Mouse (Mus musculus) forebrain, embryonic 15.5 days (tissue): Measurements from ENCODE around the gene Gad2. TPM values are rescaled to one million over a fixed set of nuclear protein-coding genes. Genes with fewer than 3 reads are reported as not detected.

Experiments
- ATAC-seq: fragments of 200-750 bp; cut with Nextera tagmentation; replicated peaks from 2 replicates; pipeline ENCODE4 v1.8.0; 2017; ENCODE audit warnings: mild to moderate bottlenecking, moderate TSS enrichment, moderate library complexity
- H3K27ac ChIP-seq: fragments of 300-500 bp; sonication (generic); replicated peaks from 2 replicates; pipeline ENCODE4 v1.5.1; 2015; ENCODE audit warnings: mild to moderate bottlenecking, inconsistent platforms
- H3K27me3 ChIP-seq: fragments of 300-500 bp; sonication (generic); 2 replicates; pipeline ENCODE4 v1.6.1; 2015; ENCODE audit warnings: inconsistent platforms
- H3K36me3 ChIP-seq: fragments of 300-500 bp; sonication (generic); 2 replicates; pipeline ENCODE4 v1.6.1; 2015; ENCODE audit warnings: mild to moderate bottlenecking, inconsistent platforms
- H3K4me1 ChIP-seq: fragments of 300-500 bp; sonication (generic); 2 replicates; pipeline ENCODE4 v1.6.1; 2015; ENCODE audit warnings: inconsistent platforms
- H3K4me2 ChIP-seq: fragments of 300-500 bp; sonication (generic); replicated peaks from 2 replicates; pipeline ENCODE4 v1.6.1; 2015; ENCODE audit warnings: mild to moderate bottlenecking, inconsistent platforms
- H3K4me3 ChIP-seq: fragments of 300-500 bp; sonication (generic); 2 replicates; pipeline ENCODE4 v1.5.1; 2015; ENCODE audit warnings: mild to moderate bottlenecking, inconsistent platforms
- H3K9ac ChIP-seq: fragments of 300-500 bp; sonication (generic); replicated peaks from 2 replicates; pipeline ENCODE4 v1.6.1; 2015; ENCODE audit warnings: mild to moderate bottlenecking, inconsistent platforms
- H3K9me3 ChIP-seq: fragments of 300-500 bp; sonication (generic); 2 replicates; pipeline ENCODE4 v1.6.1; 2016; ENCODE audit warnings: inconsistent platforms
- WGBS: fragments of 180-500 bp; shearing (Covaris S2); methylation state at CpG from one replicate; pipeline ENCODE4 v1.1.7; 2015; ENCODE audit warnings: mixed read lengths; 5-methylcytosine and 5-hydroxymethylcytosine counted together
- polyA plus RNA-seq: library from polyadenylated mRNA; unstranded; fragments of >200 nt; fragmentation: Nextera tagmentation; extraction: Ambion mirVana; gene quantifications from 2 replicates; pipeline ENCODE4 v1.2.1, GENCODE M21; 2015

Gad2 gene
- polyA plus RNA-seq, 1 experiment from 2014 or later, result 78.2 TPM

DNA sequence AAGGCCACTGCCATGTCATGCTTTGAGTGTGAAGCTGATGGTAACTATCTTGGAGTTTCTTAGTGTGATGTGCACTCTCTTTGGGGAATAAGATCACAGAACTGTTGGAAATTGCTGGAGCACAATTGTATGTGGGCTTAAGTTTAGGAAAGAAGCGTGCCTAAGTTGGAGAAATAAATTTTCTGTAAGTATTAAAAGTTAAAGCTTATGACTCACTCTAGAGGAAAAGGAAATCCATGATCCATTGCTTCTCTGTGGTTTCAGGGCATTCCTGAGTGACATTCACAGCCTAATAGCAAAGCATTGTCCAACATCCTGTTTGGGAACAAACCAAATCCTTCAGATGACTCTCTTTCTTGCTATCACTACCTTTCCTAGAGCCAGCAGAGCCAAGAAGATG lies 49.3 kb downstream of the Gad2 start:
- 79% methylated on average over 1 of the region's 1 CpGs for WGBS
- H3K4me1 ChIP-seq, result no peaks in the 10 kb centered on the region
- H3K9ac ChIP-seq, result no peak overlapping the region
- no peaks in the 10 kb centered on the region for H3K9me3 ChIP-seq
- no peaks in the 10 kb centered on the region for H3K27me3 ChIP-seq
- no peak overlapping the region for H3K27ac ChIP-seq
- ATAC-seq, result no peak
- H3K36me3 ChIP-seq, result peaks cover 17% of the 10 kb centered on the region
- no peak overlapping the region for H3K4me3 ChIP-seq
- no peak overlapping the region for H3K4me2 ChIP-seq

DNA sequence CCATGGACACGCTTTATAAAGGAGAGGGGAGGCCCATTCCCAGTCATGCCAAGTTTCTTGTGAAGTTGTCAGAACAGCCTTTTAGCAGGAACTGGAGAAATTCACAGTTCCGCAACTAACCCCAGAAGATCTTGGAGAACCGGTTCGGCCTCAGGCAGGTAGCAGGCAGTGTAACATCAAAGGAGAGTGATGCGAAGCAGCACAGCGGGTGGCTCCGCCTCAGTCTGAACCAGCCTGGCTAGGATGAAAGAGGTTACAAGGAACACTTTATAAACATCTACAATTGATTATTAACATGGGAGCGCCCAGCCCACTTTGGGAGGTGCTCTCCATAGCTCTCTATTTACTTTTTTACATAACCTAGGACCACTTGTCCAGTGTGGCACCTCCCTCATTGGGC lies 55.1 kb downstream of the Gad2 start:
- no peak overlapping the region for H3K27ac ChIP-seq
- no peak for ATAC-seq
- H3K9ac ChIP-seq, result no peak overlapping the region
- no peaks in the 10 kb centered on the region for H3K9me3 ChIP-seq
- peaks cover 22% of the 10 kb centered on the region for H3K36me3 ChIP-seq
- WGBS, result 46% methylated on average over 8 of the region's 8 CpGs
- H3K4me1 ChIP-seq, result no peaks in the 10 kb centered on the region
- no peak overlapping the region for H3K4me3 ChIP-seq
- H3K27me3 ChIP-seq, result no peaks in the 10 kb centered on the region
- no peak overlapping the region for H3K4me2 ChIP-seq

DNA sequence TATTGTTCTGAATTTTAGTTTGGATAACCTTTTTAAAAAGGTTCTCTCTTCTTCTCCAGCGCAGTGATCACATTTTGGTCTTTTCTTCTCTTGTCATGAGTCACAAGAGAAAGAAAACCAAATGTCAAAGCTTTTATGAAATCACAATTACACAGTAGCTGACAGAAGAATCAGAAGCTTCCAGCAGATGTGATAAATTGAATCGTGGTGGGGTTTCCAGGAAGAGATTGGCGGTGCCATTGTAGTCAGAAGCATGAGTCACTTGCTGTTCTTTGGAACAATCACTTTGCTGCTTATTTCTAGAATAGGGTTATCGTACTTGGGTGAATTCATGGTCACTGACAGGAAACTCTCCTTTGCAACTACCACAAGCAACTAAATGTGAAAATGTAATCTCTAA lies 57.9 kb downstream of the Gad2 start:
- Histone ChIP-seq H3K9me3 (no peaks in the 10 kb centered on the region), H3K4me2 (no peak overlapping the region), H3K4me1 (no peaks in the 10 kb centered on the region), H3K27ac (no peak overlapping the region), H3K4me3 (no peak overlapping the region), H3K9ac (no peak overlapping the region), H3K36me3 (peaks cover 30% of the 10 kb centered on the region), H3K27me3 (no peaks in the 10 kb centered on the region)
- WGBS, result 51% methylated on average over 4 of the region's 4 CpGs
- no peak for ATAC-seq

DNA sequence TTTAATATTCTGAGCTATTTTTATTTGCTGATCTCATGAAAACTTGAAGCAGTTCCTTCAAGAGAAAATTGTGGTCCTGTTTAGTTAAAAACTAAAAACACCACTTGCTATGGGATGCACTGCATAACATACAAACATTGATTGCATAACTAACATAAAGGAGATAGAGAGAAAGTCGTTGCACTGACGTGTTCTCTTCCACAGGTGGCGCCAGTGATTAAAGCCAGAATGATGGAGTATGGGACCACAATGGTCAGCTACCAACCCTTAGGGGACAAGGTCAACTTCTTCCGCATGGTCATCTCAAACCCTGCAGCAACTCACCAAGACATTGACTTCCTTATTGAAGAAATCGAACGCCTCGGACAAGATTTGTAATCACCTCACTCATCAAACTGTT lies 68.0 kb downstream of the Gad2 start:
- no peak overlapping the region for H3K9ac ChIP-seq
- H3K27me3 ChIP-seq, result no peaks in the 10 kb centered on the region
- no peak overlapping the region for H3K4me3 ChIP-seq
- H3K4me1 ChIP-seq, result no peaks in the 10 kb centered on the region
- H3K4me2 ChIP-seq, result no peak overlapping the region
- H3K36me3 ChIP-seq, result peaks cover 34% of the 10 kb centered on the region
- no peak for ATAC-seq
- 85% methylated on average over 7 of the region's 7 CpGs for WGBS
- H3K9me3 ChIP-seq, result no peaks in the 10 kb centered on the region
- H3K27ac ChIP-seq, result no peak overlapping the region

DNA sequence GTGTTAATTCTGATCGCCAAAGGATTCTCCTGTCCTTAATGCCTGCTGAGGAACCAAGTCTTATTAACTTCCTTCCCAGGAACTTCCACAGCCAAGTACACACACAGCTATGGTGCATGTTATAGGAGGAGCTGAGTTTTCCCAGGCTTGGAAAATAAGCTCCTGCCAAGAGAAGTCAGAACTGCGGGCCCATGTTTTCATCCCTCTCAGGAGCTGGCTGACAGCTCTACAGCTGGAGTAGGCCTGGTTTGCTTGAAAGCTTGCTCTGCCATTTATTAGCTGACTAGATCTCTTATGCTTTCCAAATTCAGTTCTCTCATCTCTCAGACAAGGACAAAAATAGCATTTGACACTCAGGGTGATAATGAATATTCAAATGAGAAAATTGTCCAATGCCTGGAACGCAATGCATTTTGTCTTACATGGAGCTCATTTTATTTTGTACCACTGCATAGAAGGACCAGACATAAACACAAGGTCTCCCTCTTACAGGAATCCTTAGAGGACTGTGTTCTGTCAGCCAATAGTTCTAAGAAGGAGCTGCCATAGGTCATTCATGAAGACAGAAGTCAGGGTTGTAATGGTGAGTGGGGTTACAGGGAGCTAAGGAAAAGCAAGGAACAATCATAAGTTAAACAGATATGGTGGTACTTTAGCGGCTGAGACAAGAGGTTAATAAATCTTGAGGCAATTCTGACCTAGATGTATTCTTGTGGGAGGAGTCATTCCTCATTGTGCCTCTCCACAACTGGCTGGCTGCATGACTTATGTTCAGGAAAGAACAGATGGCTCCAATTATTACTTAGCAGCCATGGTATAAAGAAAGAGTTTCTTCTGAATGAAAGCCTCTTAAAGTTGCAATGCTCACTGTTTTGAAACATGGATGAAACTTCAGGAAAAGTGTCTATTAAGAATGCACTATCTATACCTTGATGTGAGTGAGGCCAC lies 83.0 kb downstream of the Gad2 start:
- 47% methylated on average over 4 of the region's 4 CpGs for WGBS
- peak overlapping the region; percentile 63; the same call in 1 of the 2 replicates for H3K27ac ChIP-seq

DNA sequence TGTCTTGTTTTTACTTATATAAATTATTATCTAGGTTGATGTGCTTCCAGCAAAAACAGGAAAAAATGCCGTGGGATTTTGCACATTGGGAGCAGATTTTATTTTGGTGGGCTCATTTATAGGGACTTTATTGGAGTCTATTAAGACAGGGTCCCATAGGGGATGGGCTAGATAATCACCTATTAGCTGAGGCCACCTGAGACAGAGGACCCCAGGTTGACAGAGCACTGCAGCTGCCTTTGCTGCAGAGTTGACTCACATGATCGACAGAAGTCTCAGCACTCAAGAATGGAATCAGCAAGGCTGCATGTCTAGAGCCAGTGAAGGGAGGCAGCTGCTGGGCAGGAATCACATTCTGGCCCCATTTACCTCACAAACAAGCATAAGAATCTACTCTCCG lies 84.2 kb downstream of the Gad2 start:
- Histone ChIP-seq H3K4me3 (no peak overlapping the region), H3K9me3 (no peaks in the 10 kb centered on the region), H3K4me2 (no peak overlapping the region), H3K36me3 (no peaks in the 10 kb centered on the region), H3K27ac (no peak overlapping the region), H3K9ac (no peak overlapping the region), H3K4me1 (peaks cover 13% of the 10 kb centered on the region), H3K27me3 (no peaks in the 10 kb centered on the region)
- whole genome bisulfite sequencing, result 73% methylated on average over 3 of the region's 3 CpGs
- ATAC-seq, result no peak

More for the DNA sequence above, 83.0 kb downstream of the Gad2 start:
- Histone ChIP-seq H3K9ac (no peak overlapping the region), H3K4me3 (no peak overlapping the region), H3K4me1 (peaks cover 13% of the 10 kb centered on the region), H3K9me3 (no peaks in the 10 kb centered on the region; the same call in 1 of the 2 replicates), H3K36me3 (no peaks in the 10 kb centered on the region), H3K4me2 (no peak overlapping the region), H3K27me3 (no peaks in the 10 kb centered on the region)
- peak; percentile 67 for ATAC-seq

DNA sequence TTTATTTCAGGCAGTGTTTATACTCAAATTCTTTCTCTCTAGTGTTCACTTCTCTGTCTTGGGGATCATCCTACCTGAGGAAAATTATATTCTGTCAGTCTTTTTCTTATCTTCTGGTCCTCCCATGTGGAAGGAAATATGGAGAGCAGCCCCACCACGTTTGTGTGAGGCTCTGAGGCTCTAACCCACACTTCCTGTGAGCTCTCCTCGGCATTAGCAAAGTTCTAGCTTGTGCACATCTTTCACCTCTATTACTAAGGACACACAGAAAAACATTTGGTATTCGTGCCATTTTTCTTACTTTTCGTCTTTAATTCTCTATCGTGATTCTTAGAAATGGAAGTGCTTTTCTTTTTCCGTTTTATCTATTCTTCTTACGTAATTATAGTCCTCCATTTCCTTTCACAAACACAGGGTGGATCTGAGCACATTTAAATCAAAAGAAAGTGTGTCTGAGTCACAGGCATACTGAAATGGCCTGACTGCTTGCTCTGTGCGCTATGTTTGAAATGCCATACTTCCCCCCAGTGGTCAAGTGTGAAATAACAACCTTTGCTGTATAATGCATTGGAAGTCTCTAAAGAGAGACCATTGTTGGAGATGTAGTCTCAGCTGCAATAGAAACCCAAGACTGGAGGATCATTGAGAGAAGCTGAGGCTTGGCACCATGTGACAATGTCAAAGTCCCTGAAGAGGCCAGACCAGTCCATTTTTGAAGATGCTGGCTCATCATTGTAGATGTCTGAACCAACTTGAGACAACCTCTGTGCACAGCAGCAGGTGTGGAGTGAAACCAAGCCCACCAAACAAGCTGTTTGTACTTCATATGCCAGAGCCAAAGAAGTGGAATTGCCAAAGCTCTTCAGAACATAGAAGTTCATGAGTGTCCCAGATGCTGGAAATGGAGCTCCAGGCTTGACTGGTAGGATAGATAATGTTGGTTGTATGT lies 99.8 kb downstream of the Gad2 start:
- Histone ChIP-seq H3K9ac (no peak overlapping the region), H3K36me3 (no peaks in the 10 kb centered on the region), H3K4me3 (no peak overlapping the region), H3K27ac (0 out of 2 replicates have a peak overlapping the region, but pooled peaks have one; percentile 17), H3K27me3 (no peaks in the 10 kb centered on the region), H3K4me1 (peaks cover 4% of the 10 kb centered on the region; the same call in 1 of the 2 replicates), H3K9me3 (no peaks in the 10 kb centered on the region), H3K4me2 (no peak overlapping the region)
- 19% methylated on average over 8 of the region's 8 CpGs for WGBS
- peak; percentile 98 for ATAC-seq

DNA sequence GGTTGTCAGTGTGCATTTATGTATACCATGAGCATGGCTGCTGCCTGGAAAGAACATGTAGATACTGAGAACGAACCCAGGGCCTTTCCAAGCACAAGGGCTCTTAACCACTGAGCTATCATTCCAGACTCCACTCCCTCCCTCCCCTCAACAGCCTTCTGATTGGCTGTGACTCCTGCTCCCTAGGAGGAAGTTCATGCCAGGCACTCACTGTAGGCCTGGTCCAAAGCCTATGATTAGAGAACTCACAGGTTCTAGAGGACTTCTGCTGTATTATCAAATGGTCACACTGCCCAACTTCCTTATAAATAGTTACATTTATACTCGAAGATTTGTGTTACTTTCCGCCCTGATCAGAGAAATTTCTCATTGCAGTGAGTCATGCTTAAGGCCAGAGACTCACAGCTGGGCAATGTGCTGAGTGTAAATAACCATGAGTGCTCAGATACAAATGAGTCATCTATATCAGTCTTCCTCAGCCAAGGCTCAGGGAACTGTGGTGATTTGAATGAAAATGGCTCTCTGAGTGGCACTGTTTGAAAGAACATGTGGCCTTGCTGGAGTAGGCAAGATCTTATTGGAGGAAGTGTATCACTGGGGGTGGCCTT lies 102.0 kb downstream of the Gad2 start:
- Histone ChIP-seq H3K9ac (no peak overlapping the region), H3K27me3 (no peaks in the 10 kb centered on the region), H3K4me2 (no peak overlapping the region), H3K36me3 (no peaks in the 10 kb centered on the region), H3K4me1 (peaks cover 4% of the 10 kb centered on the region; the same call in 1 of the 2 replicates), H3K4me3 (no peak overlapping the region), H3K9me3 (no peaks in the 10 kb centered on the region), H3K27ac (no peak overlapping the region)
- 90% methylated on average over 3 of the region's 3 CpGs for WGBS
- no peak for ATAC-seq

DNA sequence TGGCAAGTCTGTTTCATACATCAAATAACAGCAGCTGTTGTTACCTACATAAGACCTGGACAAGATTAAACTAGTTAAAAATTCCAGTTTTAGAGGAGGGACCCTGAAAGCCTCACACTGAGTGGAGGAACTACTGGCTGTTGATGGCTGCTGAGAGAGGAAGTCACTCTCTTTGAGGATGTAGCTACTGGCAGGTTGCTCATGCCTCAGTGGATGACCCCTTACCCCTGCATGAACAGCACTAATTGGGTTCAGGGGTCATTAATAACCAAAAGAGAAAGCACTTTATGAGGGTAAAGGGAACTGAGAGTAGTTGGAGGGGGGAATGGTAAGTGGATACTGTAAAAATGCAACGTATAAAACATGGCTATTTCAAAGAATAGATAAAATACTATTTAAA lies 105.1 kb downstream of the Gad2 start:
- Histone ChIP-seq H3K4me3 (no peak overlapping the region), H3K27ac (no peak overlapping the region), H3K9ac (no peak overlapping the region), H3K4me1 (no peaks in the 10 kb centered on the region), H3K27me3 (no peaks in the 10 kb centered on the region), H3K9me3 (no peaks in the 10 kb centered on the region), H3K4me2 (no peak overlapping the region), H3K36me3 (no peaks in the 10 kb centered on the region)
- 77% methylated on average over 1 of the region's 1 CpGs for WGBS
- ATAC-seq, result no peak

DNA sequence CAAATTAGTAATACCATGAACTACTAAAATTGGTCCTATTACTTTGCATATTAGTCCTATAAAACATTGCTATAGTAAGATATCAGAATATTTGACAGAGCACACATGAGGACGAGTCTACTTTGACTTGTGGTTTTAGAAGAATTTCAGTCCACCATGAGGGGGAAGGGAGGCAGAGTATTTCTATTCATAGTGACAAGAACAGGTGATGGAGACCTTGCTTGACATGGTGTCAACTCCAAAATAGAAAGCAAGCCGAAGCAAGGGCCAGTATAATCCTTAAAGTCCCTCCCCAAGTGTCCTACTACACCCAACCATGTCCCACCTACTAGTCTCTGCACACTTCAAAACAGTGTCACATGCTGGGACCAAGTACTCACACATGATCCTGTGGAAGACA lies 114.1 kb downstream of the Gad2 start:
- no peak overlapping the region for H3K9ac ChIP-seq
- no peak overlapping the region for H3K4me2 ChIP-seq
- no peaks in the 10 kb centered on the region for H3K4me1 ChIP-seq
- no peaks in the 10 kb centered on the region for H3K36me3 ChIP-seq
- H3K9me3 ChIP-seq, result no peaks in the 10 kb centered on the region
- WGBS, result 85% methylated on average over 2 of the region's 2 CpGs
- ATAC-seq, result no peak
- H3K4me3 ChIP-seq, result no peak overlapping the region
- no peaks in the 10 kb centered on the region for H3K27me3 ChIP-seq
- no peak overlapping the region for H3K27ac ChIP-seq

DNA sequence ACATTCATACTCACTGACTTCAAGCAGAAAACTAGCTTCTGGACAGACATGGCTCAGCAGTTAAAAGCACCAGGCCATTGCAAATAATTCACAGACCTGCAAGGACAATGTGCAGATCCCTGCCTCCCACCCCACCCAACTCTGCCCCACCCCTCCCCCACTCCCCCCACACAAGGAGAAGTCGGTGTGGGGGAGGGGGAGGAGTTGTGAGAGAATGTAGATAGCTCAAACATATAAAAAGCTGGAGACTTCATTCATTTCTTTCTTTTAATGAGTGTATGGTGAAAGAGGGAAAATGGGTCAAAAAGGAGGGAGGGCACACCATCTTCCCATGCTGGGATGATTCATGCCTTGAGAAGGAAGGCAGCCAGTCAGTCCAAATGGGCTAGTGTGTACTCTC lies 117.4 kb downstream of the Gad2 start:
- Histone ChIP-seq H3K27me3 (no peaks in the 10 kb centered on the region), H3K4me1 (peaks cover 3% of the 10 kb centered on the region; the same call in 1 of the 2 replicates), H3K4me2 (no peak overlapping the region), H3K4me3 (no peak overlapping the region), H3K36me3 (no peaks in the 10 kb centered on the region), H3K9me3 (no peaks in the 10 kb centered on the region), H3K27ac (no peak overlapping the region), H3K9ac (no peak overlapping the region)
- ATAC-seq, result no peak
- WGBS, result 57% methylated on average over 1 of the region's 1 CpGs

DNA sequence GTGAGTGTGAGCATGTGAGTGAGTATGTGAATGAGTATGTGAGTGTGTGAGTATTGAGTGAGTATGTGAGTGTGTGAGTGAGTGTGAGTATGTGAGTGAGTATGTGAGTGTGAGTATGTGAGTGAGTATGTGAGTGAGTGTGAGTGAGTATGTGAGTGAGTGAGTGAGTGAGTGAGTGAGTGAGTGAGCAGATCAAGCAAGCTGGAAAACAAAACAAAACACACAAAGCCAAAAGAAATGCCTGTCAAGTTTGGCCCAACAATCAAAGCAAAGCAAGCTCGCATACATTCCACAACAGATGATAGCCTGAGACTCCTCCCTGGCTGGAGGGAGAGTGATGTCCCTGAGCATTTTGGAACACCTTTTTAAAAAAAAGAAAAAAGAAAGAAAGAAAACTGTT lies 118.4 kb downstream of the Gad2 start:
- no peaks in the 10 kb centered on the region for H3K9me3 ChIP-seq
- no peaks in the 10 kb centered on the region for H3K36me3 ChIP-seq
- no peak overlapping the region for H3K4me3 ChIP-seq
- H3K4me2 ChIP-seq, result no peak overlapping the region
- H3K27ac ChIP-seq, result no peak overlapping the region
- ATAC-seq, result no peak
- peaks cover 3% of the 10 kb centered on the region; the same call in 1 of the 2 replicates for H3K4me1 ChIP-seq
- no peak overlapping the region for H3K9ac ChIP-seq
- no peaks in the 10 kb centered on the region for H3K27me3 ChIP-seq
- 74% methylated on average over 1 of the region's 1 CpGs for WGBS
